Mouse (Mus musculus) T-cell, adult 2 months (primary cell): Measurements from ENCODE around the gene Cyp2ab1.
"Not testable (repeated sequence)": the region's sequence is repeated elsewhere in the genome, so short reads cannot be mapped to it uniquely, and the experiment has no call there.

Source experiments
- DNase-seq: peaks from one replicate; pipeline ENCODE4 v3.0.0; 2022; ENCODE audit warnings: low spot score

Gene Cyp2ab1

GRCm38 (mm10) chr16:20325286-20325685 lies at the start of gene Cyp2ab1:
Gene Cyp2ab1, minus strand, starts transcription at chr16:20325404.
- no peak for DNase-seq

- DNase-seq: no peak
Measured at GRCm38 (mm10) chr16:20371731-20372130, 46.5 kb upstream of the Cyp2ab1 start.

GRCm38 (mm10) chr16:20368221-20368620 lies 43.0 kb upstream of the Cyp2ab1 start:
- no peak for DNase-seq

- no peak for DNase-seq
Measured at GRCm38 (mm10) chr16:20362121-20362520, 36.9 kb upstream of the Cyp2ab1 start.

GRCm38 (mm10) chr16:20361496-20361895 lies 36.3 kb upstream of the Cyp2ab1 start:
- not testable (repeated sequence) for DNase-seq

GRCm38 (mm10) chr16:20359643-20360295 lies 34.6 kb upstream of the Cyp2ab1 start:
- DNase-seq: no peak

- DNase-seq: no peak
Measured at GRCm38 (mm10) chr16:20357837-20358236, 32.6 kb upstream of the Cyp2ab1 start.

GRCm38 (mm10) chr16:20354762-20355161 lies 29.6 kb upstream of the Cyp2ab1 start:
- DNase-seq: no peak

- DNase-seq: no peak
Measured at GRCm38 (mm10) chr16:20354011-20354410, 28.8 kb upstream of the Cyp2ab1 start.

GRCm38 (mm10) chr16:20345464-20345863 lies 20.3 kb upstream of the Cyp2ab1 start:
- no peak for DNase-seq

- no peak for DNase-seq
Measured at GRCm38 (mm10) chr16:20338616-20339015, 13.4 kb upstream of the Cyp2ab1 start.

- DNase-seq: no peak
Measured at GRCm38 (mm10) chr16:20334918-20335317, 9.7 kb upstream of the Cyp2ab1 start.

- DNase-seq: no peak
Measured at GRCm38 (mm10) chr16:20328306-20328705, 3.1 kb upstream of the Cyp2ab1 start.

- DNase-seq: no peak
Measured at GRCm38 (mm10) chr16:20323907-20324306, 1.3 kb downstream of the Cyp2ab1 start.

- DNase-seq: no peak
Measured at GRCm38 (mm10) chr16:20322274-20322673, 2.9 kb downstream of the Cyp2ab1 start.

- DNase-seq: no peak
Measured at GRCm38 (mm10) chr16:20316770-20317169, 8.4 kb downstream of the Cyp2ab1 start.

- no peak for DNase-seq
Measured at GRCm38 (mm10) chr16:20315266-20315665, 9.9 kb downstream of the Cyp2ab1 start.

- no peak for DNase-seq
Measured at GRCm38 (mm10) chr16:20312272-20312671, 12.9 kb downstream of the Cyp2ab1 start.

GRCm38 (mm10) chr16:20301770-20302649 lies 23.2 kb downstream of the Cyp2ab1 start, which contains the start of gene Parl:
Gene Parl, minus strand, starts transcription at chr16:20302387.
- peak; percentile 77 for DNase-seq

- no peak for DNase-seq
Measured at GRCm38 (mm10) chr16:20300076-20300475, 25.1 kb downstream of the Cyp2ab1 start.

- DNase-seq: no peak
Measured at GRCm38 (mm10) chr16:20280238-20280637, 45.0 kb downstream of the Cyp2ab1 start.

- DNase-seq: no peak
Measured at GRCm38 (mm10) chr16:20279395-20279794, 45.8 kb downstream of the Cyp2ab1 start.

GRCm38 (mm10) chr16:20272994-20273393 lies 52.2 kb downstream of the Cyp2ab1 start:
- DNase-seq: no peak
